Mouse (Mus musculus): ENCODE results near the gene Dpf1. TPM values are rescaled to one million over a fixed set of nuclear protein-coding genes. Genes with fewer than 3 reads are reported as not detected.

Gene Dpf1
- polyA plus RNA-seq, 1 experiment from 2014 or later = 228 TPM

GRCm38 (mm10) chr7:29271687-29272465, 31.9 kb upstream of the Dpf1 start:
- no peak overlapping the region for H3K4me2 ChIP-seq (ENCODE audit: low read depth, low read length)
- no peak for ATAC-seq (ENCODE audit: low read depth)
- no peak overlapping the region for H3K9ac ChIP-seq (replicated peaks; ENCODE audit: low read depth, low read length)
- H3K27ac ChIP-seq (ENCODE audit: low read depth, low read length) = no peak overlapping the region
- no peak overlapping the region for H3K4me3 ChIP-seq (ENCODE audit: low read depth, low read length)
- WGBS = 80% methylated on average over 8 of the region's 8 CpGs
- H3K9me3 ChIP-seq (ENCODE audit: control insufficient read depth, low read length) = no peaks in the 10 kb centered on the region
- H3K4me1 ChIP-seq (ENCODE audit: control insufficient read depth, insufficient read depth, low read length) = no peaks in the 10 kb centered on the region
- no peaks in the 10 kb centered on the region for H3K36me3 ChIP-seq (ENCODE audit: control insufficient read depth, insufficient read depth, low read length)
- H3K27me3 ChIP-seq (ENCODE audit: control insufficient read depth, insufficient read depth, low read length) = no peaks in the 10 kb centered on the region

- ATAC-seq (ENCODE audit: low read depth) = no peak
- WGBS = 76% methylated on average over 5 of the region's 5 CpGs
- H3K4me3 ChIP-seq (ENCODE audit: low read depth, low read length) = no peak overlapping the region
These were observed 27.0 kb upstream of the Dpf1 start for GRCm38 (mm10) chr7:29276715-29277114.

GRCm38 (mm10) chr7:29277510-29277909, 26.2 kb upstream of the Dpf1 start:
- 90% methylated on average over 4 of the region's 4 CpGs for WGBS
- Histone ChIP-seq H3K4me3 (ENCODE audit: low read depth, low read length) (no peak overlapping the region), H3K27ac (ENCODE audit: low read depth, low read length) (no peak overlapping the region), H3K4me1 (ENCODE audit: control insufficient read depth, insufficient read depth, low read length) (peaks cover 11% of the 10 kb centered on the region; the same call in 1 of the 2 replicates), H3K9me3 (ENCODE audit: control insufficient read depth, low read length) (no peaks in the 10 kb centered on the region), H3K27me3 (ENCODE audit: control insufficient read depth, insufficient read depth, low read length) (peaks cover 15% of the 10 kb centered on the region; the same call in 1 of the 2 replicates), H3K4me2 (ENCODE audit: low read depth, low read length) (no peak overlapping the region), H3K9ac (replicated peaks; ENCODE audit: low read depth, low read length) (no peak overlapping the region), H3K36me3 (ENCODE audit: control insufficient read depth, insufficient read depth, low read length) (no peaks in the 10 kb centered on the region)
- no peak for ATAC-seq (ENCODE audit: low read depth)

More at GRCm38 (mm10) chr7:29276715-29277114, 27.0 kb upstream of the Dpf1 start:
- no peaks in the 10 kb centered on the region for H3K36me3 ChIP-seq (ENCODE audit: control insufficient read depth, insufficient read depth, low read length)
- no peaks in the 10 kb centered on the region for H3K9me3 ChIP-seq (ENCODE audit: control insufficient read depth, low read length)
- no peak overlapping the region for H3K9ac ChIP-seq (replicated peaks; ENCODE audit: low read depth, low read length)
- H3K27me3 ChIP-seq (ENCODE audit: control insufficient read depth, insufficient read depth, low read length) = peaks cover 7% of the 10 kb centered on the region; the same call in 1 of the 2 replicates
- no peak overlapping the region for H3K27ac ChIP-seq (ENCODE audit: low read depth, low read length)
- H3K4me1 ChIP-seq (ENCODE audit: control insufficient read depth, insufficient read depth, low read length) = peaks cover 8% of the 10 kb centered on the region; the same call in 1 of the 2 replicates
- no peak overlapping the region for H3K4me2 ChIP-seq (ENCODE audit: low read depth, low read length)

- H3K9ac ChIP-seq (replicated peaks; ENCODE audit: low read depth, low read length) = no peak overlapping the region
- peaks cover 11% of the 10 kb centered on the region; the same call in 1 of the 2 replicates for H3K4me1 ChIP-seq (ENCODE audit: control insufficient read depth, insufficient read depth, low read length)
- no peaks in the 10 kb centered on the region for H3K36me3 ChIP-seq (ENCODE audit: control insufficient read depth, insufficient read depth, low read length)
- peaks cover 18% of the 10 kb centered on the region; the same call in 1 of the 2 replicates for H3K27me3 ChIP-seq (ENCODE audit: control insufficient read depth, insufficient read depth, low read length)
- no peak for ATAC-seq (ENCODE audit: low read depth)
- H3K4me2 ChIP-seq (ENCODE audit: low read depth, low read length) = no peak overlapping the region
- H3K4me3 ChIP-seq (ENCODE audit: low read depth, low read length) = no peak overlapping the region
- no peaks in the 10 kb centered on the region for H3K9me3 ChIP-seq (ENCODE audit: control insufficient read depth, low read length)
- H3K27ac ChIP-seq (ENCODE audit: low read depth, low read length) = no peak overlapping the region
These were observed 24.5 kb upstream of the Dpf1 start for GRCm38 (mm10) chr7:29279261-29279660.

GRCm38 (mm10) chr7:29279924-29280323, 23.8 kb upstream of the Dpf1 start:
- Histone ChIP-seq H3K9ac (replicated peaks; ENCODE audit: low read depth, low read length) (no peak overlapping the region), H3K4me2 (ENCODE audit: low read depth, low read length) (no peak overlapping the region), H3K36me3 (ENCODE audit: control insufficient read depth, insufficient read depth, low read length) (no peaks in the 10 kb centered on the region), H3K4me3 (ENCODE audit: low read depth, low read length) (no peak overlapping the region), H3K27me3 (ENCODE audit: control insufficient read depth, insufficient read depth, low read length) (peaks cover 18% of the 10 kb centered on the region; the same call in 1 of the 2 replicates), H3K27ac (ENCODE audit: low read depth, low read length) (no peak overlapping the region), H3K4me1 (ENCODE audit: control insufficient read depth, insufficient read depth, low read length) (peaks cover 11% of the 10 kb centered on the region; the same call in 1 of the 2 replicates), H3K9me3 (ENCODE audit: control insufficient read depth, low read length) (no peaks in the 10 kb centered on the region)
- 88% methylated on average over 8 of the region's 8 CpGs for whole genome bisulfite sequencing
- ATAC-seq (ENCODE audit: low read depth) = no peak

- Histone ChIP-seq H3K27ac (ENCODE audit: low read depth, low read length) (no peak overlapping the region), H3K4me2 (ENCODE audit: low read depth, low read length) (peak overlapping the region; percentile 92), H3K4me3 (ENCODE audit: low read depth, low read length) (peak overlapping the region; percentile 62), H3K9ac (replicated peaks; ENCODE audit: low read depth, low read length) (peak overlapping the region; percentile 54), H3K4me1 (ENCODE audit: control insufficient read depth, insufficient read depth, low read length) (peaks cover 11% of the 10 kb centered on the region; the same call in 1 of the 2 replicates), H3K9me3 (ENCODE audit: control insufficient read depth, low read length) (no peaks in the 10 kb centered on the region), H3K27me3 (ENCODE audit: control insufficient read depth, insufficient read depth, low read length) (peaks cover 18% of the 10 kb centered on the region; the same call in 1 of the 2 replicates), H3K36me3 (ENCODE audit: control insufficient read depth, insufficient read depth, low read length) (no peaks in the 10 kb centered on the region)
- no peak for ATAC-seq (ENCODE audit: low read depth)
- WGBS = 8% methylated on average over 13 of the region's 13 CpGs
These were observed 22.9 kb upstream of the Dpf1 start for GRCm38 (mm10) chr7:29280801-29281200.

- no peaks in the 10 kb centered on the region for H3K36me3 ChIP-seq (ENCODE audit: control insufficient read depth, insufficient read depth, low read length)
- peaks cover 18% of the 10 kb centered on the region; the same call in 1 of the 2 replicates for H3K27me3 ChIP-seq (ENCODE audit: control insufficient read depth, insufficient read depth, low read length)
- under 1% methylated on average over 71 of the region's 80 CpGs for WGBS
- peak within 1 kb of the TSS; percentile 54 for H3K9ac ChIP-seq (replicated peaks; ENCODE audit: low read depth, low read length)
- ATAC-seq (ENCODE audit: low read depth) = peak; percentile 82
- peak within 1 kb of the TSS; percentile 92 for H3K4me2 ChIP-seq (ENCODE audit: low read depth, low read length)
- H3K4me3 ChIP-seq (ENCODE audit: low read depth, low read length) = peak within 1 kb of the TSS; percentile 62
- peaks cover 11% of the 10 kb centered on the region; the same call in 1 of the 2 replicates for H3K4me1 ChIP-seq (ENCODE audit: control insufficient read depth, insufficient read depth, low read length)
- H3K9me3 ChIP-seq (ENCODE audit: control insufficient read depth, low read length) = no peaks in the 10 kb centered on the region
- no peak within 1 kb of the TSS for H3K27ac ChIP-seq (ENCODE audit: low read depth, low read length)
These were observed 22.3 kb upstream of the Dpf1 start, which contains the start of gene Spint2 for GRCm38 (mm10) chr7:29281201-29282073. Gene Spint2 (minus strand): TSS chr7:29281912.

GRCm38 (mm10) chr7:29282074-29282554, 21.6 kb upstream of the Dpf1 start:
- 12% methylated on average over 21 of the region's 21 CpGs for WGBS
- ATAC-seq (ENCODE audit: low read depth) = peak; percentile 13; the same call in 1 of the 2 replicates
- peaks cover 18% of the 10 kb centered on the region; the same call in 1 of the 2 replicates for H3K27me3 ChIP-seq (ENCODE audit: control insufficient read depth, insufficient read depth, low read length)
- H3K27ac ChIP-seq (ENCODE audit: low read depth, low read length) = no peak overlapping the region
- peak overlapping the region; percentile 62 for H3K4me3 ChIP-seq (ENCODE audit: low read depth, low read length)
- H3K9ac ChIP-seq (replicated peaks; ENCODE audit: low read depth, low read length) = peak overlapping the region; percentile 54
- H3K4me2 ChIP-seq (ENCODE audit: low read depth, low read length) = peak overlapping the region; percentile 92
- peaks cover 11% of the 10 kb centered on the region; the same call in 1 of the 2 replicates for H3K4me1 ChIP-seq (ENCODE audit: control insufficient read depth, insufficient read depth, low read length)
- no peaks in the 10 kb centered on the region for H3K36me3 ChIP-seq (ENCODE audit: control insufficient read depth, insufficient read depth, low read length)
- H3K9me3 ChIP-seq (ENCODE audit: control insufficient read depth, low read length) = no peaks in the 10 kb centered on the region
